Mouse (Mus musculus) hindbrain, embryonic 10.5 days (tissue): ENCODE results near the gene Shisal1. TPM values are rescaled to one million over a fixed set of nuclear protein-coding genes. Genes with fewer than 3 reads are reported as not detected.

ENCODE experiments used
- DNase-seq: peaks from one replicate; pipeline ENCODE4 v3.0.0-alpha.2; 2017; ENCODE audit warnings: low spot score
- H3K27ac ChIP-seq: fragments of 300-500 bp; sonication (generic); 2 replicates; pipeline ENCODE4 v1.5.1; 2016; ENCODE audit warnings: mild to moderate bottlenecking, moderate library complexity
- H3K27me3 ChIP-seq: fragments of 300-500 bp; sonication (generic); 2 replicates; pipeline ENCODE4 v1.6.1; 2016; ENCODE audit warnings: mild to moderate bottlenecking; ENCODE audit not compliant: poor library complexity, insufficient read depth, severe bottlenecking
- H3K36me3 ChIP-seq: fragments of 300-500 bp; sonication (generic); 2 replicates; pipeline ENCODE4 v1.6.1; 2016; ENCODE audit warnings: mild to moderate bottlenecking, moderate library complexity
- H3K4me1 ChIP-seq: fragments of 300-500 bp; sonication (generic); replicated peaks from 2 replicates; pipeline ENCODE4 v1.6.1; 2016; ENCODE audit warnings: mild to moderate bottlenecking
- H3K4me3 ChIP-seq: fragments of 300-500 bp; sonication (generic); 2 replicates; pipeline ENCODE4 v1.5.1; 2016; ENCODE audit warnings: mild to moderate bottlenecking, moderate library complexity
- H3K9me3 ChIP-seq: fragments of 300-500 bp; sonication (generic); 2 replicates; pipeline ENCODE4 v1.6.1; 2016; ENCODE audit warnings: mild to moderate bottlenecking, moderate library complexity
- WGBS: fragments of 180-500 bp; shearing (Covaris S2); methylation state at CpG from one replicate; pipeline ENCODE4 v1.1.7; 2016; 5-methylcytosine and 5-hydroxymethylcytosine counted together
- polyA plus RNA-seq: library from polyadenylated mRNA; unstranded; fragments of >200 nt; fragmentation: Nextera tagmentation; extraction: Ambion mirVana; gene quantifications from 2 replicates; pipeline ENCODE4 v1.2.1, GENCODE M21; 2016

Shisal1 gene
- polyA plus RNA-seq, 1 experiment from 2014 or later: 5.2 TPM

DNA sequence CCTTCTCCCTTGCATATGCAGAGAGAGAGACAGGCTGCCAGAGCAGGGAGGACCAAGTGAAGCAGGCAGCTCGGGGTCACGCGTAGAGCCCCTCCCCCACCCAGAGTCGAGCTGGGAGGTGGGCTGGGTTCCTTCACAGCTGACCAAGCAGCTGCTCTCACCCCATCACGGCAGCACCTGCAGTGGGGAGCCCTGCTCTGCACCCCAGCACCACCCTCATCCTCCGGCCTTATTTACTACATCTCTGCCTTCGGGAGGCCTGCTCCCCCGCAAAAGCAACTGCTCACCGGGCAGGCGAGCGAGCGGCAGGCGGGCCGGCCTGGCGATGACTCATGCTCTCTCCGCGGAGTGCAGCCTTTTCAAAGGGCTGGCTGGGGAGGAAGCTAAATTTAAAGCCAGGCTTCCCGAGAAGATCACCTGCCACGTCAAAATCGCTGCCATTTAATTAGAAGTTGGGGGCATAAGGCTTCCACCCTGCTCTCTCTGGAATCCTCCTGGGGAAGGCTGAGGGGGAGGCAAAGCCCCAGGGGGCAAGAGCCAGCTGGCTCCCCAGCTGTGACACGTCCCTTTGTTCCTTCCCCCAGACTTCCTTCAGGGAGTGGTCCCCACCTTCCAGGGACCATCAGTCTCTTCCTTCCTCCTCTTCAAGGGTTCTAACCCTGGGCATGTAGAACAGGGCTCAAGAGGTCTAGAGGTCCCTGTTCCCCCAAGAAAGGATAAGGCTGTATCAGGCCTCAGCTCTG lies 3.7 kb upstream of the Shisal1 start:
- Histone ChIP-seq H3K27me3 (peaks cover 76% of the 10 kb centered on the region), H3K36me3 (no peaks in the 10 kb centered on the region), H3K27ac (peak overlapping the region; percentile 80), H3K9me3 (no peaks in the 10 kb centered on the region), H3K4me1 (peaks cover 45% of the 10 kb centered on the region), H3K4me3 (peak overlapping the region; percentile 44)
- DNase-seq: peak; percentile 60
- under 1% methylated on average over 21 of the region's 21 CpGs for WGBS

GRCm38 (mm10) chr15:84445812-84446716 lies 833 bp downstream of the Shisal1 start:
- no peak for DNase-seq
- WGBS: under 1% methylated on average over 99 of the region's 99 CpGs
- Histone ChIP-seq H3K4me1 (peaks cover 81% of the 10 kb centered on the region), H3K9me3 (no peaks in the 10 kb centered on the region), H3K36me3 (no peaks in the 10 kb centered on the region), H3K4me3 (peak overlapping the region; percentile 63), H3K27me3 (peaks cover 99% of the 10 kb centered on the region), H3K27ac (peak overlapping the region; percentile 92)

GRCm38 (mm10) chr15:84444181-84444580 lies 2.7 kb downstream of the Shisal1 start:
- WGBS: 25% methylated on average over 7 of the region's 7 CpGs
- no peaks in the 10 kb centered on the region for H3K9me3 ChIP-seq
- no peaks in the 10 kb centered on the region for H3K36me3 ChIP-seq
- peaks cover 98% of the 10 kb centered on the region for H3K27me3 ChIP-seq
- peak overlapping the region; percentile 7; the same call in 1 of the 2 replicates for H3K4me3 ChIP-seq
- H3K27ac ChIP-seq: peak overlapping the region; percentile 77
- peaks cover 81% of the 10 kb centered on the region for H3K4me1 ChIP-seq
- DNase-seq: no peak

GRCm38 (mm10) chr15:84443631-84444030 lies 3.3 kb downstream of the Shisal1 start:
- peaks cover 80% of the 10 kb centered on the region for H3K4me1 ChIP-seq
- no peaks in the 10 kb centered on the region for H3K9me3 ChIP-seq
- H3K27ac ChIP-seq: peak overlapping the region; percentile 77
- no peaks in the 10 kb centered on the region for H3K36me3 ChIP-seq
- WGBS: 32% methylated on average over 10 of the region's 10 CpGs
- no peak overlapping the region for H3K4me3 ChIP-seq
- H3K27me3 ChIP-seq: peaks cover 97% of the 10 kb centered on the region
- no peak for DNase-seq

DNA sequence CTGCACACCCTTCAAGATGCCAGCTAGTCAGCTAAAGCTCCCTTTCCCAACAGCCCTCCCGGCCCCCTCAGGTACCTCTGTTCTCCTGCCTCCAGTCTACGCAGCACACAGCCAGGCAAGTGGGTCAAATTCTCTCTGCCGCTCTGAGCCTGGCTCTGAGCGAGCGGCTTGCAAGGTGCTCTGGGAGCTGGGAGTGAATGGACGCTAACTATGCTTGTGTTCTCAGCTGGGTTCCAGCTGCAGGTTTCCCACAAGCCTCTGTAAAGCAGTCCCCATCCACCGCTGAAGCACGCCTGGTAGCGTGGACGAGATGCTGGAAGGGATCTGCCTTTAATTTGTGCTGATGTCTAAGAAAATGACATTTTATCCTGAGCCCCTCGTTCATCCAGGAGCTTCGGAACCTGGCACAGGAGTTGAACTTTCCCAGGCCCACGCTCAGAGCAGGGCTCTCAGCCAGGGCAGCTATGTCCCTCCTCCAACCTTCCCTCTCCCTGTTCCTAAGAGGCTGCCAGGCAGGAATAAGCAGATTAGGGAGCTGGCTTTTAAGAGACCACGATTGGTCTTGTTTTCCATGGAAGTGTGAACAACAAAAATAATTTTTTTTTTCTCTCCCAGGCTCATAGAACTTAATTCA lies 5.1 kb downstream of the Shisal1 start:
- H3K4me1 ChIP-seq: peaks cover 73% of the 10 kb centered on the region
- no peak for DNase-seq
- H3K4me3 ChIP-seq: no peak overlapping the region
- peaks cover 83% of the 10 kb centered on the region for H3K27me3 ChIP-seq
- H3K27ac ChIP-seq: peak overlapping the region; percentile 9; the same call in 1 of the 2 replicates
- H3K36me3 ChIP-seq: no peaks in the 10 kb centered on the region
- 42% methylated on average over 14 of the region's 14 CpGs for WGBS
- no peaks in the 10 kb centered on the region for H3K9me3 ChIP-seq

DNA sequence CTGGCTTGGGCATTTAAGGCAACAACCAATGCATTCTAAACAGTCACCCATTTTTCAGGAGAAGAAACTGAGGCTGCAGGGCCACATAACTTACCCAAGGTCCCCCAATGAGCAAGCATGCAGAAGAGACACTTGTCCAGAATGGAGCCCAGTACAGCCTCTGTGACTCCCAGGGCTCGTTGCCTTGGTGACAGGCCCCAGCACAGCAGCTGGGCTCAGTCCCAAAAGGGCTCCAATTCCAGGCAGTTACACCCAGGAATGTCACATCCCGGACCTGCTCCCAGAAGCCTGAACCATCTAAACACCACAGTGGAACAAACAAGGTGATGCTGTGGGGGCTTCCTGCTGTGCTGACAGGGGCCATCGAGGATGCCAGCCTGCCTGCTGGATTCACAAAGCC lies 6.1 kb downstream of the Shisal1 start:
- peaks cover 73% of the 10 kb centered on the region for H3K27me3 ChIP-seq
- DNase-seq: no peak
- H3K4me3 ChIP-seq: no peak overlapping the region
- H3K36me3 ChIP-seq: no peaks in the 10 kb centered on the region
- H3K9me3 ChIP-seq: no peaks in the 10 kb centered on the region
- H3K27ac ChIP-seq: 0 out of 2 replicates have a peak overlapping the region, but pooled peaks have one; percentile 35
- 37% methylated on average over 3 of the region's 3 CpGs for WGBS
- peaks cover 64% of the 10 kb centered on the region for H3K4me1 ChIP-seq

- no peaks in the 10 kb centered on the region for H3K9me3 ChIP-seq
- peak overlapping the region; percentile 50 for H3K27ac ChIP-seq
- no peak overlapping the region for H3K4me3 ChIP-seq
- peaks cover 45% of the 10 kb centered on the region for H3K4me1 ChIP-seq
- no peaks in the 10 kb centered on the region for H3K36me3 ChIP-seq
- 72% methylated on average over 10 of the region's 10 CpGs for WGBS
- DNase-seq: no peak
- peaks cover 4% of the 10 kb centered on the region; the same call in 1 of the 2 replicates for H3K27me3 ChIP-seq
Measured at GRCm38 (mm10) chr15:84433586-84434185, 13.2 kb downstream of the Shisal1 start.

DNA sequence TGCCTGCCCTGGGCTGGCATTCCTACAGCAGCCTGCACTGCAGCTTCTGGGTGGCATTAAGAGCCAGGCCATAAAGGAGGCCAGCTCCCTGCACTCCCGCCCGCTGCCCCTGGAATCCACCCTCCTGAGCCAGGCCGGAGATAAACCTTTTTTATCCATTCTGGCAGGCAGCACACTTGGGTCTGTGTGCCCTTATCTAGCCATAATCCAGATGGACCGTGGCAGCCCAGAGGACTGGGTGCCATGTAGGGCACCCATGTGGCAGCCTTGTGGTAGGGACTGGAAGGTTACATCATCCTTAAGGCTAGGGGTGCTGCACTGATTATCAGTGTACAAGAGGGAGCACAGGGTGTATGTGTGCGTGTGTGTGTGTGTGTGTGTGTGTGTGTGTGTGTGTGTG lies 16.4 kb downstream of the Shisal1 start:
- Histone ChIP-seq H3K4me3 (no peak overlapping the region), H3K9me3 (no peaks in the 10 kb centered on the region), H3K27me3 (peaks cover 4% of the 10 kb centered on the region; the same call in 1 of the 2 replicates), H3K4me1 (peaks cover 49% of the 10 kb centered on the region), H3K27ac (peak overlapping the region; percentile 37; the same call in 1 of the 2 replicates), H3K36me3 (no peaks in the 10 kb centered on the region)
- 86% methylated on average over 5 of the region's 5 CpGs for WGBS
- DNase-seq: no peak

DNA sequence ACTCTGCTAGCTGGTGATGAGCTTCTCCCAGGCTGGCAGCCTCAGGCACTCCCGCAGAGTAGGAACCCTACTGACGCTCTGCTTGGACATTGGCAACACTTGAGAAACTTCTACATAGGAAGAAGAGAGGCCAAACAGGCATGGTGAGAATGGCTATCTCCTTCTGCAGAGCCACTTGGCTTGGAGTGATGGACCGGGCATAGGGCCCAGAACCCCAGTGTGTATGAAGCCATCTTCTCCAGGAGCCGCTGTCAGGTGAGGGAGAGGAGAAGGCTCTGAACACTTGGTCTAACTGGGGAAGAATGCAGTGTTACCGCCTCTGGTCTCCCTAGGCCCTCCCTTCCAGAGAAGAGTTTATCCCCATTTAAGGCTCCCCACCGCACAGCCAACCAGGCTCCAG lies 19.3 kb downstream of the Shisal1 start:
- Histone ChIP-seq H3K4me1 (peaks cover 58% of the 10 kb centered on the region), H3K36me3 (no peaks in the 10 kb centered on the region), H3K27me3 (peaks cover 24% of the 10 kb centered on the region), H3K27ac (no peak overlapping the region), H3K4me3 (no peak overlapping the region), H3K9me3 (no peaks in the 10 kb centered on the region)
- 92% methylated on average over 6 of the region's 6 CpGs for WGBS
- no peak for DNase-seq

DNA sequence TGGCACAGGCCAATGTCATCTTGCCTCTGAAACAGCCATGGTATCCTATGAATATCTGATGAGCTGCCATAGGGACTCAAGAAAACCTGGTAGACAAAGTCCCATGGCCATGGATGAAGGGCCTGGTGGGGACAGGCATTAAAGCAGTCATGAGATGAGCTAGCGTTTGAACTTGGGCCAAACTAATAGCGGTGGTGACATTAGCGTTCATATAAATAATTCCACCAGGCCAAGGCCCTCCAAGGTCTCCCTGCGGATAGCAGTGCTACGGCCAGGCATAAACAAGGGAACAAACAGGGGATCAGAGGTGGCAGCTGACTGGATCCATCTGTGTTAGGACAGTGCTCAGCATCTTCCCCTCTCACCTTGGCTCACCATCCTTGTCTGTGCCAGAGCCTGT lies 21.2 kb downstream of the Shisal1 start:
- Histone ChIP-seq H3K4me1 (peaks cover 57% of the 10 kb centered on the region), H3K4me3 (no peak overlapping the region), H3K9me3 (no peaks in the 10 kb centered on the region), H3K27me3 (peaks cover 43% of the 10 kb centered on the region), H3K27ac (no peak overlapping the region), H3K36me3 (no peaks in the 10 kb centered on the region)
- no peak for DNase-seq
- 95% methylated on average over 5 of the region's 5 CpGs for WGBS

DNA sequence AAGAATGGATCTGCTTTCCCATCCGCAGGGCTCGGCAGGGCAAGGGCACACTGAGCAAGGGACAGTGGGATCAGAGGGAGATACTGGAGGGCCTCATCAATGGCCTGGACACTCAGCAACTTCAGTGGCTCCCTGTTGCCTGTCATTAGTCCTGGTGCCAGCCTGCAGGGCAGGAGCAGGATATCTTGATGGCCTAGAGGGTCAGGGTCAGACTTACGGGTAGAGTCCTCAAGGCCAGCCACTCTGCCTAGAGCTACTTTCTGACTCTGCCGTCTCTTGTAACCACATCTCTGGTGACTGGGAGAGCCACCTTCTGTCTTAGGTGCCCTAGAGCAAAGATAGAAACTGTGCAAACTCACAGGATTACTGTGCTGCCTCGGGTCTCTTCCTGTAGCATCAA lies 23.1 kb downstream of the Shisal1 start:
- H3K4me1 ChIP-seq: peaks cover 61% of the 10 kb centered on the region
- no peaks in the 10 kb centered on the region for H3K9me3 ChIP-seq
- no peak for DNase-seq
- H3K36me3 ChIP-seq: no peaks in the 10 kb centered on the region
- peaks cover 62% of the 10 kb centered on the region for H3K27me3 ChIP-seq
- H3K27ac ChIP-seq: 0 out of 2 replicates have a peak overlapping the region, but pooled peaks have one; percentile 56
- H3K4me3 ChIP-seq: no peak overlapping the region
- WGBS: 90% methylated on average over 5 of the region's 5 CpGs

GRCm38 (mm10) chr15:84418266-84418610 lies 28.7 kb downstream of the Shisal1 start:
- Histone ChIP-seq H3K4me3 (peak overlapping the region; percentile 22), H3K27ac (peak overlapping the region; percentile 89), H3K36me3 (peaks cover 7% of the 10 kb centered on the region), H3K4me1 (peaks cover 72% of the 10 kb centered on the region), H3K27me3 (peaks cover 85% of the 10 kb centered on the region), H3K9me3 (peaks cover 7% of the 10 kb centered on the region; the same call in 1 of the 2 replicates)
- WGBS: 36% methylated on average over 4 of the region's 4 CpGs
- DNase-seq: no peak
